Mouse (Mus musculus): ENCODE results near the gene Hic1.

DNA sequence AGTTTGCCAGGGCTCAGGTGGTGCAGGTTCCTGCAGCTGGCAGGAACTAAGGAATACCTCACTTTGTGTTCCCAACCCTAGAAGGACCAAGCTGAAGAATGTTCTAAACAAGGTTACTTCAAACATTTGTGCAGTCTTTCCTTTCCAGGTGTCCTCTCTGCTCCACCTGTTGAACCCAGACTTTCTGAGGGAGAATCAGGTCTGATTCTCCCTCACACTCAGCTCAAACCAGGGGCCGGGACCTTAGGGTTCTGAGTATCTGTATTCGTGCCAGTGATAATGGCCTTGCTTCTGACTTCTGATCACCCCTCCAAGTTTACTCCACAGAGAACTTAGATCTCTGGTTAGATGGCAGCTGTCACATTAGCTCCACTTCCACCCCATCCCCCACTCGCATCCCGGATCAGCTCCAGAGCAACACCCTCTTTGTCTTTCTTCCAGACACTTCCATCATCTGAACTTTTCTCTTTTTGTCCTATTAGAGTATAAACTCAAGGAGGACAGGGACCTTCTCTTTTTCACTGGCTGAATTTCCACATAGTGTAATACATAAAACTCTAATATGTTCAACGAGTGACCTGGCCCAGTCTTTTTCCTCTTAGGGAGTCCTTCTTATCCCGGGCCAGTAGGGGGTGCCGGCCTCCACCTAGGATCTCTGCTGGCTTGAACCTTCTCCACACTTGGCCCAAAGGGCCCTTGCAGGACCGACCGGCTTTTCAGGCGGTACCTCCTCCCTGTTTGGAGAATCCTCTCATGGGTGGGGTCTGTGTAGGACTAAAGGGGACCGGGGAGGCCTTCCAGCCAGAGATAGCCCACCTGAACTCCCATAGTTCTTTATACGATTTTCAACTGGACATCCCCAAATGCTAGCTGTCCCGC lies 23.3 kb upstream of the Hic1 start:
- TF ChIP-seq CTCF (IDR thresholded peaks at IDR 0.05; ENCODE audit: low read depth) (peak; percentile 88), EP300 (IDR thresholded peaks at IDR 0.05; ENCODE audit: low read depth) (0 out of 2 replicates have a peak, but pooled peaks have one; percentile 31)
